Mouse (Mus musculus) embryonic facial prominence, embryonic 13.5 days (tissue): ENCODE measurements around the gene Mpzl3. TPM values are rescaled to one million over a fixed set of nuclear protein-coding genes. Genes with fewer than 3 reads are reported as not detected.

Experiments
- ATAC-seq: fragments of 200-750 bp; cut with Nextera tagmentation; 2 replicates; pipeline ENCODE4 v1.8.0; 2017; ENCODE audit warnings: low read depth; ENCODE audit not compliant: insufficient number of reproducible peaks, insufficient read depth, low FRiP score, low TSS enrichment
- H3K27ac ChIP-seq: fragments of 300-500 bp; sonication (generic); 2 replicates; pipeline ENCODE4 v1.5.1; 2015; ENCODE audit warnings: moderate library complexity, mild to moderate bottlenecking, inconsistent platforms
- H3K27me3 ChIP-seq: fragments of 300-500 bp; sonication (generic); 2 replicates; pipeline ENCODE4 v1.6.1; 2015; ENCODE audit warnings: mild to moderate bottlenecking, inconsistent platforms
- H3K36me3 ChIP-seq: fragments of 300-500 bp; sonication (generic); 2 replicates; pipeline ENCODE4 v1.6.1; 2015; ENCODE audit warnings: mild to moderate bottlenecking, inconsistent platforms
- H3K4me1 ChIP-seq: fragments of 300-500 bp; sonication (generic); 2 replicates; pipeline ENCODE4 v1.6.1; 2015; ENCODE audit warnings: inconsistent platforms
- H3K4me2 ChIP-seq: fragments of 300-500 bp; sonication (generic); 2 replicates; pipeline ENCODE4 v1.6.1; 2015; ENCODE audit warnings: moderate library complexity, mild to moderate bottlenecking, inconsistent platforms
- H3K4me3 ChIP-seq: fragments of 300-500 bp; sonication (generic); 2 replicates; pipeline ENCODE4 v1.5.1; 2015; ENCODE audit warnings: mild to moderate bottlenecking, inconsistent platforms
- H3K9ac ChIP-seq: fragments of 300-500 bp; sonication (generic); 2 replicates; pipeline ENCODE4 v1.6.1; 2015; ENCODE audit warnings: mild to moderate bottlenecking, inconsistent platforms
- H3K9me3 ChIP-seq: fragments of 300-500 bp; sonication (generic); 2 replicates; pipeline ENCODE4 v1.6.1; 2016; ENCODE audit warnings: inconsistent platforms
- WGBS: fragments of 180-500 bp; shearing (Covaris S2); methylation state at CpG from one replicate; pipeline ENCODE4 v1.1.7; 2015; ENCODE audit warnings: mixed read lengths; 5-methylcytosine and 5-hydroxymethylcytosine counted together
- polyA plus RNA-seq: library from polyadenylated mRNA; unstranded; fragments of >200 nt; fragmentation: Nextera tagmentation; extraction: Ambion mirVana; gene quantifications from 2 replicates; pipeline ENCODE4 v1.2.1, GENCODE M21; 2015

The Mpzl3 gene
- polyA plus RNA-seq, 1 experiment from 2014 or later: 1.8 TPM

DNA sequence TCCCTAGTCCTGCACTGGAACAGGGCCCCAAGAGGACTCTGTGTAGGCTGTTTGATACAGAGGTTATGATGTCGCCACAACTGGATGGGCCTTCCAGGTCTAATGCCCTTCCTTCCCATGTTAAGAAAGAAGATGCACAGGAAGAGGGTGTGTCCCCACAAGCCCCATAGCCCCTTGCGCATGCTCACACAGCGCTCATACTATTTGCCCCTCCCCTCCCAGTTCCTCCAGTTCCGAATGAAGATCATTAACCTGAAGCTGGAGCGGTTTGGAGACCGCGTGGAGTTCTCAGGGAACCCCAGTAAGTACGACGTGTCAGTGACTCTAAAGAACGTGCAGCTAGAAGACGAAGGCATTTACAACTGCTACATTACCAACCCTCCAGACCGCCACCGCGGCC is 70.2 kb downstream of the Mpzl3 start:
- H3K4me3 ChIP-seq: no peak overlapping the region
- ATAC-seq: no peak
- H3K27me3 ChIP-seq: no peaks in the 10 kb centered on the region
- H3K9ac ChIP-seq: no peak overlapping the region
- no peak overlapping the region for H3K27ac ChIP-seq
- no peaks in the 10 kb centered on the region for H3K9me3 ChIP-seq
- H3K36me3 ChIP-seq: peaks cover 11% of the 10 kb centered on the region
- 88% methylated on average over 14 of the region's 14 CpGs for WGBS
- peaks cover 15% of the 10 kb centered on the region for H3K4me1 ChIP-seq
- no peak overlapping the region for H3K4me2 ChIP-seq

DNA sequence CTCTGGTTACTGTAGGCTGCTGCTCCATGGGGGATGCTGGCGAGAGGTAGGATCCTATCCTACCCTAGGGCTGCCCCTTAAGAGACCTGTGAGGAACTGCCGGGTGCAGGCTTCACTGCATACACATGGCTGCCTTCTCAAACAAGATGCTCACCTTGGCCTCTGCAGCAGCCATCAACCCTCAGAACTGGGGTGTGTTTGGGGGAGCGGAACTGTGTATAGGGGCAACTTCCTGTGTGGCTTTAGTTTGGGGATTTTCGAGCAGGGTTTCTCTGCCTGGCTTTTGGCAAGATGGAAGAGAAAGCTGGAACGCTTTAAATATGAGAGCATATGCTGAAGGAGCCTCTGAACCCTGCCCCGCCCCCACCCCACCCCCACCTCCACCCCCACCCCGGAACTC is 72.0 kb downstream of the Mpzl3 start:
- Histone ChIP-seq H3K27me3 (no peaks in the 10 kb centered on the region), H3K4me2 (no peak overlapping the region), H3K9me3 (no peaks in the 10 kb centered on the region), H3K4me3 (no peak overlapping the region), H3K4me1 (peaks cover 6% of the 10 kb centered on the region), H3K9ac (no peak overlapping the region), H3K27ac (no peak overlapping the region), H3K36me3 (peaks cover 11% of the 10 kb centered on the region)
- ATAC-seq: no peak
- WGBS: 42% methylated on average over 7 of the region's 7 CpGs

Other genes with a start within 250 kb of the Mpzl3 start
- gene Kmt2a, start 173.9 kb upstream of the Mpzl3 start, polyA plus RNA-seq: 18.1 and 22.8 TPM in 2 replicates
- 678 and 698 TPM in 2 replicates for gene Atp5l, start 134.4 kb upstream of the Mpzl3 start, polyA plus RNA-seq
- gene Ube4a, start 89.6 kb upstream of the Mpzl3 start, polyA plus RNA-seq: 26.4 and 30.0 TPM in 2 replicates
- 0.27 TPM in 1 of 2 replicates, not detected in the other for gene Cd3g, start 74.8 kb upstream of the Mpzl3 start, polyA plus RNA-seq
- gene Cd3d, start 73.4 kb upstream of the Mpzl3 start, polyA plus RNA-seq: not detected in 2 replicates
- not detected in 2 replicates for gene Cd3e, start 45.6 kb upstream of the Mpzl3 start, polyA plus RNA-seq
- 18.8 and 20.5 TPM in 2 replicates for gene Mpzl2, start 15.4 kb upstream of the Mpzl3 start, polyA plus RNA-seq
- gene Jaml, start 24.0 kb downstream of the Mpzl3 start, polyA plus RNA-seq: not detected in 2 replicates
- gene Scn2b, start 62.6 kb downstream of the Mpzl3 start, polyA plus RNA-seq: 5.8 and 5.9 TPM in 2 replicates
- gene Scn4b, start 83.2 kb downstream of the Mpzl3 start, polyA plus RNA-seq: 0.24 and 0.66 TPM in 2 replicates
- 0.59 and 2.2 TPM in 2 replicates for gene BC049352, start 126.8 kb downstream of the Mpzl3 start, polyA plus RNA-seq
- gene Tmprss4, start 148.9 kb downstream of the Mpzl3 start, polyA plus RNA-seq: 1.3 and 2.3 TPM in 2 replicates
- 0.69 TPM in 2 replicates for gene Il10ra, start 214.0 kb downstream of the Mpzl3 start, polyA plus RNA-seq